Mouse (Mus musculus): Measurements from ENCODE around the gene Mgll. TPM values are rescaled to one million over a fixed set of nuclear protein-coding genes. Genes with fewer than 3 reads are reported as not detected.

Mgll gene
- polyA plus RNA-seq, 1 experiment from 2014 or later = 72.1 TPM

DNA sequence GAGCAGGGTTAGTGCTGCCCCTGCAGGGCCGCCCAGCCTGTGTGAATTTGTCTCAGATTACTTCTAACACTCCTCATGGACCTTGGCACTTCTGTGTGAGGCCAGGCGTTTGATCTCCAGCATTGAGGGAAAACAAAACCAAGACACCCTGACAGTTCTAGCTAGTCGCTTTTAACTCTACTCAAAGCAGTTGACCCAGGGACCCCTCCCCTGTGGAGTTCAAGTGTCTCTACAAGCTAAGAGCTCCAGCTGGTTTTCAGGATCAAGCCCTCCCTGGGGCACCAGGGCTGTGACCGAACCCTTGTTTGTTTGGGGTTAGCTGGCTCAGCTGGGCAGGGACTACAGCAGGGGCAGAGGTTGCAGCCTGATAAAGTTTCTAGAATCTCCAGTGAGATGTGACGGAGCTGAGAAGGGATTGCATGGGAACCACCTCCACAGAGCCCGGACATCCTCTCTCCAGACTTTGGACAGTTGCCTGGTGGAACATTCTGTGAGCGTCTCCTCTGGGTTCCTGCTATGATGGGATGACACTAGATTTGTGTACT is 68.0 kb downstream of the Mgll start:
- no peaks in the 10 kb centered on the region for H3K27me3 ChIP-seq (replicated peaks)
- H3K4me3 ChIP-seq (replicated peaks) = no peak overlapping the region
- no peak for ATAC-seq (ENCODE audit: low FRiP score)
- H3K4me2 ChIP-seq = no peak overlapping the region
- H3K27ac ChIP-seq (replicated peaks) = no peak overlapping the region
- peaks cover 61% of the 10 kb centered on the region for H3K4me1 ChIP-seq
- H3K9ac ChIP-seq (replicated peaks) = no peak overlapping the region
- whole genome bisulfite sequencing = 53% methylated on average over 7 of the region's 7 CpGs
- H3K9me3 ChIP-seq (replicated peaks) = no peaks in the 10 kb centered on the region
- H3K36me3 ChIP-seq = no peaks in the 10 kb centered on the region

DNA sequence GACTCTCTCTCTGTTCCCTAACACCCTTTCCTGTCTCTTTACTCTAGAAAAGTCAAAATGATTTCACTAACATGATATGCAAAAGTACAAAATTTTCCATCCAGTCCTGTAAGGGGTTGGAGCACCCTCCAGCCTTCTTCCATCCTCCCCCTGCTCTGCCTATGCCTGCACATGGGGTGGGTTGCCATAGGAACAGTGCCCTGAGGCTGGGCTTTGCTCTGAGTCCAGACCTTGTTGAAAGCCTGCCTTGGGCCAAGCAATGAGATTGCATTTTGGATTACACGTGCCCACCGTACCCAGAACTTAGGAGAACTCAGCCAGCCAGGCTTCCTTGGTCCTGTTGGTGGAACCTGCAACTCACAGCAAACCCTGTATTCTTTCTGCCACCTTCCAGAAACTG is 69.0 kb downstream of the Mgll start:
- WGBS = 25% methylated on average over 2 of the region's 2 CpGs
- H3K9ac ChIP-seq (replicated peaks) = no peak overlapping the region
- no peaks in the 10 kb centered on the region for H3K9me3 ChIP-seq (replicated peaks)
- H3K27ac ChIP-seq (replicated peaks) = no peak overlapping the region
- 0 out of 2 replicates have a peak, but pooled peaks have one; percentile 45 for ATAC-seq (ENCODE audit: low FRiP score)
- no peaks in the 10 kb centered on the region for H3K27me3 ChIP-seq (replicated peaks)
- H3K4me3 ChIP-seq (replicated peaks) = no peak overlapping the region
- peaks cover 52% of the 10 kb centered on the region for H3K4me1 ChIP-seq
- no peaks in the 10 kb centered on the region for H3K36me3 ChIP-seq
- no peak overlapping the region for H3K4me2 ChIP-seq

DNA sequence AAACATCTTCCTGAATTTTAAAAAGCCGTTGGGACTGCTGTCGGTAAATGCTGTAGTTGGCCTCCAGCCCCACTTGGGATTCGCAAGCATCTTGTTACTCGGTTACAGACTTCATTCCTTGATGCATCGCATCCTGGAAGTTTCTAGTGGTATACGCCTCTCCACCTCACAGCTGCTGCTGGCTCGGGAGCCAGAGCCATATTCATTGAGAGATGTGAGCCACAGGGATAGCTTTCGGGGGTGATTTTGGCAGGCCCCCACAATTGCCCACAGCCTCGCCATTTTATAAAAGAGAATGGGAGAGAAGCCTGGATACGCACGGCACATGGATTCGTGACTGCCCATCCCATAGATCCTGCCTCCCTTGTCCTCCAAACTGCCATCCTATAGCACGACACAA is 69.7 kb downstream of the Mgll start:
- no peak for ATAC-seq (ENCODE audit: low FRiP score)
- 59% methylated on average over 13 of the region's 13 CpGs for WGBS
- peaks cover 47% of the 10 kb centered on the region for H3K4me1 ChIP-seq

DNA sequence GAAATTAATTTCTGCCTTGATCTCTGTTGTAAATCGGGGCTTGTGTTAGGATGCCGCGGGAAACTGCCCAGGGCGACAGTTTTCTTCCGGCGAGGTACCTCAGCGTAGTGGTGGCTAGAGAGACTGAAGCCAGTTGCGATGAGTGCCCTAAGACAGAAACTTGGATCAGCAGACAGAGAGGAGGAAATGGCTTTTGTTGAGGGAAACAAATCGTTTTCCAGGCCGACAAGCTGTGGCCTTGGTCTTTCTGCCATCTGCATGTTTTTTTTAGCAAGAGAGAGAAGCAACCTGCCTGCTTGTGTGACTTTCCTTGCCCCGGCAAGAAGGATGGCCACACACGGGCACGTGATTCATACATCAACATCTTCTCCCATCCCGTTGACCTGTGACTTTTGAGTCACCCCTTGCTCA is 70.4 kb downstream of the Mgll start:
- 0 out of 2 replicates have a peak overlapping the region, but pooled peaks have one; percentile 1 for H3K27ac ChIP-seq (replicated peaks)
- H3K4me2 ChIP-seq = no peak overlapping the region

More for the DNA sequence above, 69.7 kb downstream of the Mgll start:
- Histone ChIP-seq H3K4me2 (no peak overlapping the region), H3K9me3 (replicated peaks) (no peaks in the 10 kb centered on the region), H3K36me3 (no peaks in the 10 kb centered on the region), H3K4me3 (replicated peaks) (no peak overlapping the region), H3K27ac (replicated peaks) (no peak overlapping the region), H3K9ac (replicated peaks) (no peak overlapping the region), H3K27me3 (replicated peaks) (no peaks in the 10 kb centered on the region)

GRCm38 (mm10) chr6:88800191-88800590 is 76.0 kb downstream of the Mgll start:
- Histone ChIP-seq H3K27me3 (replicated peaks) (no peaks in the 10 kb centered on the region), H3K9me3 (replicated peaks) (no peaks in the 10 kb centered on the region), H3K27ac (replicated peaks) (no peak overlapping the region), H3K9ac (replicated peaks) (no peak overlapping the region), H3K4me1 (no peaks in the 10 kb centered on the region), H3K36me3 (no peaks in the 10 kb centered on the region), H3K4me2 (no peak overlapping the region), H3K4me3 (replicated peaks) (no peak overlapping the region)
- no peak for ATAC-seq (ENCODE audit: low FRiP score)
- WGBS = 79% methylated on average over 7 of the region's 7 CpGs

More for the DNA sequence above, 70.4 kb downstream of the Mgll start:
- Histone ChIP-seq H3K4me1 (peaks cover 41% of the 10 kb centered on the region), H3K9ac (replicated peaks) (no peak overlapping the region), H3K36me3 (no peaks in the 10 kb centered on the region), H3K27me3 (replicated peaks) (no peaks in the 10 kb centered on the region), H3K9me3 (replicated peaks) (no peaks in the 10 kb centered on the region), H3K4me3 (replicated peaks) (no peak overlapping the region)
- no peak for ATAC-seq (ENCODE audit: low FRiP score)
- 64% methylated on average over 14 of the region's 14 CpGs for WGBS

GRCm38 (mm10) chr6:88800735-88801134 is 76.5 kb downstream of the Mgll start:
- WGBS = 66% methylated on average over 3 of the region's 3 CpGs
- Histone ChIP-seq H3K4me1 (no peaks in the 10 kb centered on the region), H3K27ac (replicated peaks) (no peak overlapping the region), H3K9ac (replicated peaks) (no peak overlapping the region), H3K9me3 (replicated peaks) (no peaks in the 10 kb centered on the region), H3K4me2 (no peak overlapping the region), H3K36me3 (no peaks in the 10 kb centered on the region), H3K27me3 (replicated peaks) (no peaks in the 10 kb centered on the region), H3K4me3 (replicated peaks) (no peak overlapping the region)
- ATAC-seq (ENCODE audit: low FRiP score) = no peak

GRCm38 (mm10) chr6:88803051-88803450 is 78.8 kb downstream of the Mgll start:
- no peak for ATAC-seq (ENCODE audit: low FRiP score)
- H3K4me3 ChIP-seq (replicated peaks) = no peak overlapping the region
- H3K4me2 ChIP-seq = no peak overlapping the region
- H3K9ac ChIP-seq (replicated peaks) = no peak overlapping the region
- H3K9me3 ChIP-seq (replicated peaks) = no peaks in the 10 kb centered on the region
- no peaks in the 10 kb centered on the region for H3K27me3 ChIP-seq (replicated peaks)
- WGBS = 92% methylated on average over 7 of the region's 7 CpGs
- no peaks in the 10 kb centered on the region for H3K36me3 ChIP-seq
- no peaks in the 10 kb centered on the region for H3K4me1 ChIP-seq
- H3K27ac ChIP-seq (replicated peaks) = no peak overlapping the region

DNA sequence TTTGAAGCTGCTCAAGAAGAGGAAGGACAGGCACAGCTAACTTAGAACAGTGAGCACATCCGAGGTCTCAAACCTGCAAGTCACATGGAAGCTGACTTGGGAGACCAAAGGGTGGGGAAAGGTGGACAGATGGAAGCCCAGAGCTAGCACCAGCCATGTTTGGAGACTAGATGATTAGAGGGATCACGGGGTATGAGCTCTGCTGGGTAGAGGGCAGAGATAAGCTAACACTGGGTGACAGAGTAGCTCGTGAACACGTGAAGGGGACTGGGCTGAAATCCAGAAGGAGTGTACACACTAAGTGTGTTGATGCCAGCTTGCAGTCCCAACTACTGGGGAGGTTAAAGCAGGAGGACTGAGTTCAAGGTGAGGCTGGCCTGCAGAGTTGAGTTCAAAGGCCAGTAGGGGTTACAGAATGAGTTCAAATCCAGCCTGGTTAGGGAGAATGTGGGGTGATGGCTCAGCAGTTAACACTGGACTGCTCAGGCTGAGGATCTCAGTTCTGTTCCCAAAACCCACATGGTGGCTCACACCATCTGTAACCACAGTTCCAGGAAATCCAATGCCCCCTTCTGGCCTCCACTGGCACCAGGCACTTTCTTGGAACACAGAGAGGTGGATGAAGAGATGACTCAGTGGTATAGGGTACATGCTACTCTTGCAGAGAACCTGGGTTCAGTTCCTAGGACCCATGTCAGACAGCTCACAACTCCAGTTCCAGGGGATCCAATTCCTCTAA is 79.9 kb downstream of the Mgll start:
- 88% methylated on average over 4 of the region's 4 CpGs for WGBS

DNA sequence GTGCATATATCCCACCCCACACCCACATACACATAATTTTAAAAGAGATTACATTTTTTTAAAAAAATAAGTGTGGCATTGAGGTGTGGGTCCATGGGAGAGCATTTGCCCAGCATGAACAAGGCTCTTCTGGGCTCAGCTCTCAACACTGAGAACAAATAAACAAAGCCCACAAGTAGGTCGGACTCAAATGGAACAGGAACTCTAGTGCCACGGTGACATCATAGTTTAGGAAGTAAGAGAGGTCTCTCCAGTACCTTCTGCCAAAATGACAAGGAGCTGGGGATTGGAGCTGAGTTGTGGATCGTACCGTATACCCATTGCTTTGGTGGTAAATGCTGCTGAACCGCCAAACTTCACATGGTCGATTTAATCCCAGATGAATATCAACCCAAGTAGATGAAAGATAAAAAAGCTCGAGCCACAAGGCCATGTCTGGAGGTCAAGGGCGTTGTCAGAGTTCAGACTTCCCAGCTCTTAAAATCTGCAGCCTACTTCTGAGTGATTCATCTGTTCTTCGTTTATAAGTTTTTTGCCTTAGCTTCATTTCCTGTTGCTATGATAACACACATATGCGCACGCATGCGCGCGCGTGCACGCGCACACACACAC is 80.9 kb downstream of the Mgll start:
- Histone ChIP-seq H3K27ac (replicated peaks) (no peak overlapping the region), H3K9me3 (replicated peaks) (no peaks in the 10 kb centered on the region), H3K4me3 (replicated peaks) (no peak overlapping the region), H3K4me1 (no peaks in the 10 kb centered on the region), H3K36me3 (no peaks in the 10 kb centered on the region), H3K27me3 (replicated peaks) (no peaks in the 10 kb centered on the region), H3K4me2 (no peak overlapping the region), H3K9ac (replicated peaks) (no peak overlapping the region)
- no peak for ATAC-seq (ENCODE audit: low FRiP score)
- 92% methylated on average over 17 of the region's 17 CpGs for WGBS

More for the DNA sequence above, 79.9 kb downstream of the Mgll start:
- no peak overlapping the region for H3K27ac ChIP-seq (replicated peaks)
- H3K4me3 ChIP-seq (replicated peaks) = no peak overlapping the region
- no peaks in the 10 kb centered on the region for H3K36me3 ChIP-seq
- no peaks in the 10 kb centered on the region for H3K9me3 ChIP-seq (replicated peaks)
- H3K27me3 ChIP-seq (replicated peaks) = no peaks in the 10 kb centered on the region
- ATAC-seq (ENCODE audit: low FRiP score) = no peak
- H3K9ac ChIP-seq (replicated peaks) = no peak overlapping the region
- H3K4me2 ChIP-seq = no peak overlapping the region
- no peaks in the 10 kb centered on the region for H3K4me1 ChIP-seq

- Histone ChIP-seq H3K4me1 (0 out of 2 replicates have a peak, but pooled peaks cover 4% of the 10 kb centered on the region), H3K27me3 (replicated peaks) (no peaks in the 10 kb centered on the region), H3K9ac (replicated peaks) (no peak overlapping the region), H3K27ac (replicated peaks) (no peak overlapping the region), H3K36me3 (no peaks in the 10 kb centered on the region), H3K4me2 (no peak overlapping the region), H3K4me3 (replicated peaks) (no peak overlapping the region), H3K9me3 (replicated peaks) (no peaks in the 10 kb centered on the region)
- WGBS = 72% methylated on average over 23 of the region's 23 CpGs
- ATAC-seq (ENCODE audit: low FRiP score) = no peak
Measured at GRCm38 (mm10) chr6:88809091-88810037, 85.2 kb downstream of the Mgll start.

DNA sequence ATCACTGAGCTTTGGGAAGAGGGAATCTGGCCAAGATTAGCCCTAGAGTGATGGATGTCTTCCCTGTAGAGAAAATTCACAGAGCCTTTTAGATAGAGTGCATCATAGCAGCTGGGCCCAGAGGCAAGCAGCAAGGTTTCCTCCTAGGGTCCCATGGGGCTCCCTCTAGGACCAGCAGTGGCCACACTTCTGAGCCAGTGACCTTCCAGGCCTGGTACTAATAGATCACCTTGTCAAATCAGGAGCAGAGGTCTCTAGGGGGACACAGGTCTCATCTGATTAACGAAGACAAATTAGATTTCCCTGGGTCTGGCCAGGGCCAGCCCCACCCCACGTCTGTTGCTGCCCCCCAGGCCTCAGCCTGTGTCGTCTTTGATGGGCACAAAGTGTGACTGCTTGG is 86.1 kb downstream of the Mgll start:
- ATAC-seq (ENCODE audit: low FRiP score) = no peak
- 0 out of 2 replicates have a peak, but pooled peaks cover 4% of the 10 kb centered on the region for H3K4me1 ChIP-seq
- no peaks in the 10 kb centered on the region for H3K9me3 ChIP-seq (replicated peaks)

More for the DNA sequence above, 86.1 kb downstream of the Mgll start:
- Histone ChIP-seq H3K36me3 (no peaks in the 10 kb centered on the region), H3K9ac (replicated peaks) (no peak overlapping the region), H3K4me3 (replicated peaks) (no peak overlapping the region), H3K27me3 (replicated peaks) (no peaks in the 10 kb centered on the region), H3K4me2 (no peak overlapping the region), H3K27ac (replicated peaks) (no peak overlapping the region)
- 30% methylated on average over 3 of the region's 3 CpGs for WGBS

Data from neural tube, embryonic 15.5 days (tissue).